Mouse (Mus musculus) intestine, postnatal 0 days (tissue): ENCODE results near the gene Galnt10. TPM values are rescaled to one million over a fixed set of nuclear protein-coding genes. Genes with fewer than 3 reads are reported as not detected.

ENCODE experiments used
- ATAC-seq: fragments of 200-750 bp; cut with Nextera tagmentation; 2 replicates; pipeline ENCODE4 v1.8.0; 2017; ENCODE audit warnings: mild to moderate bottlenecking, moderate TSS enrichment, moderate library complexity
- H3K27ac ChIP-seq: fragments of 300-500 bp; sonication (generic); 2 replicates; pipeline ENCODE4 v1.5.1; 2014; ENCODE audit warnings: mild to moderate bottlenecking, low read depth, low read length, moderate library complexity
- H3K27me3 ChIP-seq: fragments of 300-500 bp; sonication (generic); replicated peaks from 2 replicates; pipeline ENCODE4 v1.6.1; 2014; ENCODE audit warnings: low read length, mixed read lengths; ENCODE audit not compliant: control insufficient read depth, insufficient read depth
- H3K36me3 ChIP-seq: fragments of 300-500 bp; sonication (generic); 2 replicates; pipeline ENCODE4 v1.6.1; 2014; ENCODE audit warnings: mild to moderate bottlenecking, moderate library complexity; ENCODE audit not compliant: control insufficient read depth, insufficient read depth
- H3K4me1 ChIP-seq: fragments of 300-500 bp; sonication (generic); replicated peaks from 2 replicates; pipeline ENCODE4 v1.6.1; 2014; ENCODE audit warnings: antibody characterized with exemption, low read length, mixed read lengths; ENCODE audit not compliant: control insufficient read depth, insufficient read depth
- H3K4me2 ChIP-seq: fragments of 300-500 bp; sonication (generic); replicated peaks from 2 replicates; pipeline ENCODE4 v1.6.1; 2014; ENCODE audit warnings: low read depth, mild to moderate bottlenecking, moderate library complexity
- H3K4me3 ChIP-seq: fragments of 300-500 bp; sonication (generic); 2 replicates; pipeline ENCODE4 v1.5.1; 2014; ENCODE audit warnings: low read depth, low read length
- H3K9ac ChIP-seq: fragments of 300-500 bp; sonication (generic); 2 replicates; pipeline ENCODE4 v1.6.1; 2014; ENCODE audit warnings: mild to moderate bottlenecking, low read depth, low read length
- H3K9me3 ChIP-seq: fragments of 300-500 bp; sonication (generic); 2 replicates; pipeline ENCODE4 v1.6.1; 2016; ENCODE audit warnings: mixed run types; ENCODE audit not compliant: control insufficient read depth
- CTCF ChIP-seq: sonication (generic); IDR thresholded peaks from 2 replicates; pipeline ENCODE4 v1.5.1; 2016; ENCODE audit warnings: low read depth, mild to moderate bottlenecking, control low read depth, antibody characterized with exemption, moderate library complexity
- WGBS: fragments of 180-500 bp; shearing (Covaris S2); extraction: QIAGEN DNeasy Blood & Tissue Kit; methylation state at CpG from one replicate; pipeline ENCODE4 v1.1.7; 2014; 5-methylcytosine and 5-hydroxymethylcytosine counted together
- polyA plus RNA-seq: library from polyadenylated mRNA; unstranded; fragments of >200 nt; fragmentation: Nextera tagmentation; extraction: Ambion mirVana; gene quantifications from 2 replicates; pipeline ENCODE4 v1.2.1, GENCODE M21; 2015

Gene Galnt10
- polyA plus RNA-seq, 1 experiment from 2014 or later, result 22.5 TPM

DNA sequence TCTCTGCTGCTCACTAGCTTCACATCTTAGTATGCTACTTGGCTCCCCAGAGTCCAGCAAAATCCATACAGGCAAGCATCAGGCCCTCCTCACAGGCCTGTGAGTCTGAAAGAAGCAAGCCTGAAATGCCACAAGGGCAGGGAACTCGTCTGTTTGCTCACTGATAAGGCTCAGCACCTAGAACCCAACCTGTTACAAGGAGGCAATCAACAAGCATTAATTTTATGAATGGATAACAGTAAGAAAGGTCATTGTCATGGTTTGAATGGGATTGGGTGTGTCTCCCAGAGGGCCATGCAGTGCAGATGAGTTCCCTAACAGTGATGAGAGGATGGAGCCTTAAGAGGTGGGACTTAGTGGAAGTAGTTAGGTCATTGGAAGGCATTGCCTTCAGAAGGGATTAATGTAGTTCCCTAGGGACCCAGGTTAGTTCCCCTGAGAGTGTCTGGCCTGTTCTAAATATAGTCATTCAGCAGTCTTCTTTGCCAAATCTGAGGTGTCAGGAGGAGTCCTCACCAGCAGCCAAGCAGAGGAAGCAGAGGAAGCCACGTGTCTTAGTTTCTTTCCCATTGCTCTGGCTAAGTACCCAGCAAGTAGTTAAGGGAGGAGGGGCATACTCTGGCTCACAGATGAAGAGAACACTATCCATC, 43.3 kb upstream of the Galnt10 start:
- no peaks in the 10 kb centered on the region for H3K9me3 ChIP-seq
- H3K4me2 ChIP-seq, result no peak overlapping the region
- no peaks in the 10 kb centered on the region for H3K4me1 ChIP-seq
- no peak overlapping the region for H3K27ac ChIP-seq
- ATAC-seq, result no peak
- H3K4me3 ChIP-seq, result no peak overlapping the region
- TF ChIP-seq CTCF, result no peak
- no peak overlapping the region for H3K9ac ChIP-seq
- WGBS, result 57% methylated on average over 2 of the region's 2 CpGs
- no peaks in the 10 kb centered on the region for H3K27me3 ChIP-seq
- H3K36me3 ChIP-seq, result no peaks in the 10 kb centered on the region

GRCm38 (mm10) chr11:57605086-57605485, 40.2 kb upstream of the Galnt10 start:
- 58% methylated on average over 5 of the region's 5 CpGs for WGBS
- H3K36me3 ChIP-seq, result no peaks in the 10 kb centered on the region
- H3K27me3 ChIP-seq, result no peaks in the 10 kb centered on the region
- H3K27ac ChIP-seq, result no peak overlapping the region
- no peaks in the 10 kb centered on the region for H3K4me1 ChIP-seq
- no peak overlapping the region for H3K9ac ChIP-seq
- ATAC-seq, result no peak
- no peak for TF ChIP-seq CTCF
- H3K9me3 ChIP-seq, result no peaks in the 10 kb centered on the region
- H3K4me2 ChIP-seq, result no peak overlapping the region
- no peak overlapping the region for H3K4me3 ChIP-seq

DNA sequence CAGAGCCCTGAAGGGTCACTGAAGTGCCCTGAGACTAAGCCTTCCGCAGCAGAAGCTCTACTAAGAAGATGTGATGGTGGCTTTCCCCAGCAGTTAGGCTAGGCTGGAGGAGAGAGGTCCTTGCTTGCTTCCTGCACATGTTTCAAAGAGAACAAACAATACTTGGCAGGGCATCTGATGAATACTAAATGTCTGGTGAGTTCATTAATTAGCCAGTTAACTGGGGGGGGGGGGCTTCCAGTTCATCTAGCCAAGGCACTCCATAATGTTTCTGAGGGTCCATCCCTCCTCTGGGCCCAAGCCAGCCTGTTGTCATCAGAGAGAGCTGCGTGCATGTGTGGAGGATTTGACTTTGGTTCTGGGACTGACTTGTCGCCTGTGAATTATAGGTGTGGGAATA, 39.6 kb upstream of the Galnt10 start:
- no peak for TF ChIP-seq CTCF
- Histone ChIP-seq H3K9me3 (no peaks in the 10 kb centered on the region), H3K36me3 (no peaks in the 10 kb centered on the region), H3K4me1 (no peaks in the 10 kb centered on the region), H3K4me2 (no peak overlapping the region), H3K27me3 (no peaks in the 10 kb centered on the region), H3K27ac (no peak overlapping the region), H3K9ac (no peak overlapping the region), H3K4me3 (no peak overlapping the region)
- ATAC-seq, result no peak
- WGBS, result 74% methylated on average over 3 of the region's 3 CpGs

DNA sequence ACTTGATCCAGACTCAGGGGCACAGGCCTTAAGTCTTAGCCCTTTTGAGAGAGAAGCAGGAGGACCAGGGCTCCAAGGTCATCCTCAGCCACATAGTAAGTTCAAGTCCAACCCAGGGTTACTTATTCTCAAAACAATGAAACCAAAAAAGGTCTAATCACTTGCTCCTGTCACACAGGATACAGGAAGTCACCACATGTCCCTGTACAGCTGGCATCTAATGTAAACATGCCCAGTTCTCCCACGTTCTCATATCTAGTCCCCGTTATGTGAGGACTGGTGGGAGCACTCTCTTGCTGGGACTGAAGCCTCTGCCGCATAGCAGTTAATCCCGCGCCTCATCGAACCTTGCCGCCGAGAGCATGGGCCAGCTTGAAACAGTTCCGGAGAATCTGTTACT, 30.7 kb upstream of the Galnt10 start:
- no peak overlapping the region for H3K4me3 ChIP-seq
- 0 out of 2 replicates have a peak, but pooled peaks cover 3% of the 10 kb centered on the region for H3K4me1 ChIP-seq
- H3K27ac ChIP-seq, result no peak overlapping the region
- H3K36me3 ChIP-seq, result no peaks in the 10 kb centered on the region
- H3K27me3 ChIP-seq, result no peaks in the 10 kb centered on the region
- H3K4me2 ChIP-seq, result no peak overlapping the region
- TF ChIP-seq CTCF, result no peak
- WGBS, result 81% methylated on average over 9 of the region's 9 CpGs
- H3K9ac ChIP-seq, result no peak overlapping the region
- no peaks in the 10 kb centered on the region for H3K9me3 ChIP-seq
- no peak for ATAC-seq

- Histone ChIP-seq H3K4me1 (0 out of 2 replicates have a peak, but pooled peaks cover 3% of the 10 kb centered on the region), H3K9ac (no peak overlapping the region), H3K27ac (no peak overlapping the region), H3K27me3 (no peaks in the 10 kb centered on the region), H3K4me3 (no peak overlapping the region), H3K36me3 (no peaks in the 10 kb centered on the region), H3K9me3 (no peaks in the 10 kb centered on the region), H3K4me2 (no peak overlapping the region)
- ATAC-seq, result no peak
- TF ChIP-seq CTCF, result no peak
- 73% methylated on average over 9 of the region's 9 CpGs for WGBS
Observed at GRCm38 (mm10) chr11:57615286-57615685, 30.0 kb upstream of the Galnt10 start.

GRCm38 (mm10) chr11:57615871-57616270, 29.4 kb upstream of the Galnt10 start:
- no peak overlapping the region for H3K4me2 ChIP-seq
- no peak for ATAC-seq
- no peaks in the 10 kb centered on the region for H3K27me3 ChIP-seq
- no peaks in the 10 kb centered on the region for H3K9me3 ChIP-seq
- no peak overlapping the region for H3K4me3 ChIP-seq
- 0 out of 2 replicates have a peak, but pooled peaks cover 3% of the 10 kb centered on the region for H3K4me1 ChIP-seq
- WGBS, result 55% methylated on average over 13 of the region's 13 CpGs
- H3K36me3 ChIP-seq, result no peaks in the 10 kb centered on the region
- no peak for TF ChIP-seq CTCF
- no peak overlapping the region for H3K9ac ChIP-seq
- H3K27ac ChIP-seq, result no peak overlapping the region
